Mouse (Mus musculus) ES-E14 (cell line): Measurements from ENCODE around the gene Ulk4. TPM values are rescaled to one million over a fixed set of nuclear protein-coding genes. Genes with fewer than 3 reads are reported as not detected.

Experiments
- DNase-seq: peaks from one replicate; pipeline ENCODE4 v3.0.0-alpha.2; 2013; ENCODE audit warnings: low read depth, low spot score
- H3K27ac ChIP-seq: 2 replicates; pipeline ENCODE4 v1.5.1; 2012; ENCODE audit warnings: low read depth, mild to moderate bottlenecking, low read length, moderate library complexity, mixed read lengths; ENCODE audit not compliant: poor library complexity, insufficient read depth, severe bottlenecking
- H3K36me3 ChIP-seq: 2 replicates; pipeline ENCODE4 v1.6.1; 2012; ENCODE audit warnings: mild to moderate bottlenecking, low read length, moderate library complexity, mixed read lengths; ENCODE audit not compliant: control insufficient read depth, poor library complexity, insufficient read depth, severe bottlenecking
- H3K4me1 ChIP-seq, 2 experiments: fragments of 150-350 bp in 1 of 2; sonication (generic) in 1 of 2; 2 replicates each; pipeline ENCODE4 v1.6.1; 2012; ENCODE audit warnings: low read length in 2 of 2, mild to moderate bottlenecking in 1 of 2, mixed read lengths in 1 of 2; ENCODE audit not compliant: control insufficient read depth in 2 of 2, insufficient read depth in 2 of 2, poor library complexity in 1 of 2
- H3K4me3 ChIP-seq, 2 experiments: fragments of 150-350 bp in 1 of 2; sonication (generic) in 1 of 2; 2 replicates each; pipeline ENCODE4 v1.5.1; 2012; ENCODE audit warnings: low read length in 2 of 2, low read depth in 1 of 2, mild to moderate bottlenecking in 1 of 2, mixed read lengths in 1 of 2; ENCODE audit not compliant: insufficient read depth in 1 of 2, poor library complexity in 1 of 2, severe bottlenecking in 1 of 2
- H3K9ac ChIP-seq: 2 replicates; pipeline ENCODE4 v1.6.1; 2012; ENCODE audit warnings: low read depth, mild to moderate bottlenecking, low read length, mixed read lengths; ENCODE audit not compliant: poor library complexity, insufficient read depth, severe bottlenecking
- H3K9me3 ChIP-seq: fragments of 150-350 bp; sonication (generic); 2 replicates; pipeline ENCODE4 v1.6.1; 2012; ENCODE audit warnings: low read depth, mild to moderate bottlenecking, low read length; ENCODE audit not compliant: control insufficient read depth, insufficient read depth
- CHD2 ChIP-seq: IDR thresholded peaks from 2 replicates; pipeline ENCODE4 v1.6.1; 2014; ENCODE audit warnings: mild to moderate bottlenecking, low read depth, low read length, inconsistent platforms
- HCFC1 ChIP-seq: IDR thresholded peaks from 2 replicates; pipeline ENCODE4 v1.6.1; 2012; ENCODE audit warnings: low read length, inconsistent platforms, borderline replicate concordance; ENCODE audit not compliant: insufficient read depth
- MAFK ChIP-seq: IDR thresholded peaks from 2 replicates; pipeline ENCODE4 v1.6.1; 2014; ENCODE audit warnings: mild to moderate bottlenecking, low read depth, low read length, inconsistent platforms; ENCODE audit not compliant: insufficient read depth
- ZC3H11A ChIP-seq: IDR thresholded peaks from 2 replicates; pipeline ENCODE4 v1.6.1; 2012; ENCODE audit warnings: low read depth, mild to moderate bottlenecking, inconsistent platforms, low read length, borderline replicate concordance
- ZNF384 ChIP-seq: IDR thresholded peaks from 2 replicates; pipeline ENCODE4 v1.6.1; 2012; ENCODE audit warnings: low read depth, low read length, inconsistent platforms
- in situ Hi-C, 2 experiments: fragments of 600-800 bp; cut with MboI; formaldehyde crosslinking; loops; one replicate each; pipeline ENCODE4 v1.15.1; 2025; ENCODE audit warnings: low sequenced_read_pairs in 2 of 2, inconsistent platforms in 1 of 2; ENCODE audit not compliant: unreplicated experiment in 2 of 2
- total RNA-seq: library from RNA; depleted of rRNA; stranded (reverse); fragments of 300-350 nt; gene quantifications from 2 replicates; pipeline ENCODE4 v1.2.3, GENCODE M21; 2012

Ulk4 gene
- total RNA-seq, 1 experiment = 31.5 TPM

DNA sequence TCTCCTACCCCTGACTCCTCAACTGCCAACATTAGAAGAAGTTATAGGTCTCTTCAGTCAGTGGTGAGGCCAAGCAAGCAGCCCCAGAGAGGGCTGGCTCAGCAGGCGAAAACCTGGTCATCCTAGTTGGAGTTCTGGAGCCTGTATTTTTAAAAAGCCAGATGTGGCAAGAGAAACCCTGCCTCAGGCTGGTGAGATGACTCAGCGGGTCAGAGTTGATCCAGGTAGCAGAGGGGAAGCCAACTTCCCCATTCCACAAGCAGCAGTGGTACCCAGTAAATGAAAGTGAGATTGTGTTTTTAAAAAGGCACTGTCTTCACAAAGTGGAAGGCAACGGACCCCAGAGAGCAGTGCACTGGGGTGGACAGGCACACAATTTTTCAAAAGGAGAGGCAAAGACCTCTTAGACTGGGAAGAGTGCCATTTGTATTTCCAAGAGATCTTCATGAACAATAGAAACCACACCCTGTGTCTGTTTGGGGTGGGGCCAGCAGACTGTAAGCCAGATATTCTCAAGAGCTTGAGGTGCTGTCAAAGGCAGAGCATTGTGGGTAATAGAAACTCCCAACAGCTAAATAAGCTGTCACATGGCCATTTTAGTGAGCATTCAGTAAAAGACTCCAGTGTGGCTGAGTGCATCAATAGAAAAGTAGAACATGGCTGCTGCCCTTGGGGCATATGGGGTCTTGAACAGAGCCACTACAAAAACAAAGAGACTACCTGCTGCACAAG is 314.9 kb downstream of the Ulk4 start:
- peaks cover 2 to 10% of the 10 kb centered on the region in 2 experiments for H3K4me1 ChIP-seq
- DNase-seq = peak; percentile 27
- in situ Hi-C loops = no loop called here
- no peak overlapping the region for H3K4me3 ChIP-seq
- no peaks in the 10 kb centered on the region for H3K9me3 ChIP-seq
- H3K27ac ChIP-seq = peak overlapping the region; percentile 45; the same call in 1 of the 2 replicates
- no peak overlapping the region for H3K9ac ChIP-seq
- no peak for TF ChIP-seq ZNF384
- TF ChIP-seq MAFK = 0 out of 2 replicates have a peak, but pooled peaks have one; percentile 40
- TF ChIP-seq HCFC1 = no peak
- peaks cover 65% of the 10 kb centered on the region for H3K36me3 ChIP-seq

DNA sequence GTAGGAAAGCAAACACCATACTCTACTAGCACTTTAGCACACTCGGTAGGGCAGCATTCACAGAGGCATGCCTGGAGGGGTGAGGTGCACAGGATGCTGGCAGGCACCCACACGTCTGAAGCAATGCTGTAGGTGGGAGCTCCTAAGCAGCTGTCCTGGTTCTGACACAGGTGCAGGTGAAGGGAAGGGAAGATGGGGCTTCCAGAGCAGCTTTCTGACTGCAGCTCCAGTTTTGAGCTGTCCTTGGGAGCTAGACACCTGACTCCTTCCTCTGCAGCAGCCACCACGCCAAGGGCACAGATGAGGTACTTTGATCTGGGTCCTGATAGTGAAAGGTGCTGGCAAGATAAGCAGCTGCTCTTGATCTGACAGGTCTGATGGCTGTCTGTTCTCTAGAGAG is 315.5 kb downstream of the Ulk4 start:
- in situ Hi-C loops = no loop called here
- H3K9ac ChIP-seq = no peak overlapping the region

DNA sequence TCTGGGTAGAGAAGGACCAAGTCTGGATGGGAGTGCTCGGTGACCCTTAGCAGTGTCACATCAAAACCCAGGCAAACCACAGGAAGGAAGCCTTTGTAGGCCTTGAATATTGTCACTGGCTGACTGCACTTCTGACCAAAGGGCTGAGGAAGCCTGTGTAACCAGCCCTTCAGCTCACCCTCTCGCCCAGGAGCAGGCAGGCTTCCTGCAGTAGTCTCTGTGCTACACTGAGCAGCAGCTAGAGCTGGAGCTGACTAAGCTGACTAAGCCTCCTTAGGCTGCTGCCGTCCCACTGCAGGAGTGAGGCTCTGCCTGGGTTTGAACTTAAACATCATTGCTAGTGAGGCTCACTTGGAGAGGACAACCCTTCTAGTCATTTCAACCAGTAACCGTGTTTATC is 316.4 kb downstream of the Ulk4 start:
- Histone ChIP-seq H3K9me3 (no peaks in the 10 kb centered on the region), H3K9ac (no peak overlapping the region), H3K4me3 (no peak overlapping the region), H3K36me3 (peaks cover 73% of the 10 kb centered on the region), H3K27ac (no peak overlapping the region), H3K4me1 (peaks cover 2 to 10% of the 10 kb centered on the region in 2 experiments)
- in situ Hi-C loops = no loop called here
- no peak for TF ChIP-seq ZNF384
- no peak for DNase-seq

More for the DNA sequence above, 315.5 kb downstream of the Ulk4 start:
- no peak overlapping the region for H3K27ac ChIP-seq
- peaks cover 72% of the 10 kb centered on the region for H3K36me3 ChIP-seq
- no peak for DNase-seq
- H3K4me1 ChIP-seq = peaks cover 2 to 10% of the 10 kb centered on the region in 2 experiments
- no peaks in the 10 kb centered on the region for H3K9me3 ChIP-seq
- H3K4me3 ChIP-seq = no peak overlapping the region
- TF ChIP-seq ZC3H11A (no peak), HCFC1 (no peak), ZNF384 (no peak), MAFK (no peak), CHD2 (no peak)

DNA sequence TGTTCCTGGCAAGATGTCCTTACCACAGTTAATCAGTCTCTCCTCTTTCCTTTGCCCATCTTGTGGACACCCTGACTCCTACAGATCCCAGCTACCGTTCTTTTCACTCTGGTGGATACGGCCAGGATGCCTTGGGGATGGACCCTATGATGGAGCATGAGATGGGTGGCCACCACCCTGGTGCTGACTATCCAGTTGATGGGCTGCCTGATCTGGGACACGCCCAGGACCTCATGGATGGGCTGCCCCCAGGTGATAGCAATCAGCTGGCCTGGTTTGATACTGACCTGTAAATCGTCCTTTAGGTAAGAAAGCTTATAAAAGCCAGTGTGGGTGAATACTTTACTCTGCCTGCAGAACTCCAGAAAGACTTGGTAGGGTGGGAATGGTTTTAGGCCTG is 317.8 kb downstream of the Ulk4 start:
- in situ Hi-C loops = no loop called here
- H3K27ac ChIP-seq = no peak overlapping the region
- no peaks in the 10 kb centered on the region for H3K9me3 ChIP-seq
- TF ChIP-seq HCFC1 = no peak
- TF ChIP-seq MAFK = no peak
- TF ChIP-seq CHD2 = no peak
- no peak for TF ChIP-seq ZC3H11A
- TF ChIP-seq ZNF384 = no peak
- peaks cover 2 to 10% of the 10 kb centered on the region in 2 experiments for H3K4me1 ChIP-seq
- peaks cover 77% of the 10 kb centered on the region for H3K36me3 ChIP-seq
- H3K9ac ChIP-seq = no peak overlapping the region
- H3K4me3 ChIP-seq = no peak overlapping the region
- no peak for DNase-seq

DNA sequence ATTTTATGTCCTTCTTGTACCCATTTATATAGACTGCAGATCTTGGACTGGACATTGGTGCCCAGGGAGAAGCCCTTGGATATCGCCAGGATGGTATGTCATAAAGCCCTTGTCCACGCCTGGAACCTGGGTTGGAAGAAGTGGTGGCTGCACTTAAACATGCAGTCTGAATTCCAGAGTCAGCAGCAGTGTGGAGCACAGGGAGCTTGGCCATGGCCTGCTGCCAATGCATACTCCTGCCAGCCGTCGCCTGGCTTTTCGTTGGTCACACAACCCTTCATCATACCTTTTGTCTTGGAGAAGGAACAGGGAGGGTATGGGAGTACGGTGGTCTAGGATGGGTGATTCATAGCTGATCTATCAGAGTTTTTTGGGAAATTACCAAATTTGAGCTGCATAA is 318.4 kb downstream of the Ulk4 start:
- in situ Hi-C loops = no loop called here
- Histone ChIP-seq H3K4me3 (no peak overlapping the region), H3K4me1 (peaks cover 2 to 10% of the 10 kb centered on the region in 2 experiments), H3K9me3 (no peaks in the 10 kb centered on the region), H3K9ac (no peak overlapping the region), H3K27ac (no peak overlapping the region), H3K36me3 (peaks cover 78% of the 10 kb centered on the region)
- TF ChIP-seq HCFC1 = no peak
- no peak for TF ChIP-seq ZNF384
- no peak for TF ChIP-seq CHD2
- no peak for TF ChIP-seq MAFK
- TF ChIP-seq ZC3H11A = no peak
- DNase-seq = no peak
